Comparison of ENCODE assay signal across 10 mouse cellular contexts in genomic region chr1:74008966-74009365, GRCm38 (mm10).
DNase-seq lines count a peak whose midpoint lies in the region; ATAC-seq lines count a peak whose summit lies in the region.
"Had no signal": no experiment of that assay in that cellular context is flagged by ENCODE, and none has a peak within 500 bp of the region (broad histone marks: within the 10 kb centered on the region; RNA-seq: fewer than 3 reads in every experiment).

No protein-coding gene starts in this region.

- H3K4me3 ChIP-seq in liver, embryonic 16.5 days (ENCODE audit: low read depth, low read length): no peak overlapping the region
- no peak overlapping the region for H3K4me3 ChIP-seq in hindbrain, embryonic 10.5 days
- H3K4me3 ChIP-seq: neural tube, embryonic 13.5 days had no signal

- 0 out of 2 replicates have a peak overlapping the region, but pooled peaks have one; percentile 12 for H3K27ac ChIP-seq in liver, embryonic 16.5 days (ENCODE audit: low read length)
- H3K27ac ChIP-seq in hindbrain, embryonic 10.5 days: no peak overlapping the region
- H3K27ac ChIP-seq: macrophage; neural tube, embryonic 13.5 days had no signal

- no peak for ATAC-seq in liver, embryonic 16.5 days (ENCODE audit: low read depth)

- no peaks in the 10 kb centered on the region for H3K27me3 ChIP-seq in liver, embryonic 16.5 days (ENCODE audit: control insufficient read depth, insufficient read depth, low read depth, low read length)
- no peaks in the 10 kb centered on the region for H3K27me3 ChIP-seq in hindbrain, embryonic 10.5 days (ENCODE audit: insufficient read depth, poor library complexity, severe bottlenecking)
- H3K27me3 ChIP-seq: neural tube, embryonic 13.5 days had no signal

- peak overlapping the region; percentile 4; the same call in 1 of the 2 replicates for H3K9ac ChIP-seq in liver, embryonic 16.5 days (ENCODE audit: low read depth, low read length)
- H3K9ac ChIP-seq: neural tube, embryonic 13.5 days had no signal

- 72% methylated on average over 3 of the region's 3 CpGs for WGBS in liver, embryonic 16.5 days (ENCODE audit: insufficient replicate concordance)
- WGBS in hindbrain, embryonic 10.5 days: 91% methylated on average over 3 of the region's 3 CpGs

- peaks cover 5% of the 10 kb centered on the region for H3K4me1 ChIP-seq in liver, embryonic 16.5 days (ENCODE audit: control insufficient read depth, low read depth, low read length)
- H3K4me1 ChIP-seq in hindbrain, embryonic 10.5 days (replicated peaks): peaks cover 26% of the 10 kb centered on the region

- peak; percentile 65 for DNase-seq in adrenal gland, postnatal 10 days
- DNase-seq in adrenal gland, adult 8-10 months: no peak
- peak; percentile 49 for DNase-seq in urinary bladder, postnatal 14 days (ENCODE audit: low spot score)
- no peak for DNase-seq in urinary bladder, postnatal 4 days (ENCODE audit: low spot score in 2 of 2)
- DNase-seq in embryo, embryonic 10 days (ENCODE audit: low spot score): no peak
- no peak for DNase-seq in hindbrain, embryonic 10.5 days (ENCODE audit: low spot score)
- no peak for DNase-seq in gastrocnemius, adult 8-10 months (ENCODE audit: low spot score in 2 of 2)

- no peaks in the 10 kb centered on the region for H3K36me3 ChIP-seq in liver, embryonic 16.5 days (ENCODE audit: control insufficient read depth, insufficient read depth)
- no peaks in the 10 kb centered on the region for H3K36me3 ChIP-seq in hindbrain, embryonic 10.5 days
- H3K36me3 ChIP-seq: neural tube, embryonic 13.5 days had no signal

- peaks cover 3% of the 10 kb centered on the region for H3K9me3 ChIP-seq in liver, embryonic 16.5 days (replicated peaks; ENCODE audit: control insufficient read depth, low read length)
- peaks cover 6% of the 10 kb centered on the region; the same call in 1 of the 2 replicates for H3K9me3 ChIP-seq in hindbrain, embryonic 10.5 days

- no peak overlapping the region for H3K4me2 ChIP-seq in liver, embryonic 16.5 days (ENCODE audit: low read depth, low read length)
- H3K4me2 ChIP-seq: neural tube, embryonic 13.5 days had no signal

Comparison
In these comparisons a context has a peak if more than half of its experiments do, and no peak if none do; other contexts are left out.
1. DNase-seq: peak in adrenal gland, postnatal 10 days (single experiment) and urinary bladder, postnatal 14 days (single experiment); none in adrenal gland, adult 8-10 months (single experiment), urinary bladder, postnatal 4 days (0 of 2), embryo, embryonic 10 days (single experiment), hindbrain, embryonic 10.5 days (single experiment) and gastrocnemius, adult 8-10 months (0 of 2).